Mouse (Mus musculus) layer of hippocampus, postnatal 14 days (tissue): ENCODE measurements around the gene D3Ertd254e. TPM values are rescaled to one million over a fixed set of nuclear protein-coding genes. Genes with fewer than 3 reads are reported as not detected.
"Not testable (repeated sequence)": the region's sequence is repeated elsewhere in the genome, so short reads cannot be mapped to it uniquely, and the experiment has no call there.

Experiments used
- DNase-seq, 2 experiments: peaks; one replicate each; pipeline ENCODE4 v3.0.0; 2021 to 2022; ENCODE audit warnings: low spot score in 2 of 2, mixed read lengths in 1 of 2
- long read RNA-seq, 2 experiments: library from polyadenylated mRNA; stranded (forward); transcript quantifications; one replicate each; pipeline ENCODE4 v2.0.0; 2021
- total RNA-seq, 2 experiments: library from RNA; stranded (reverse); gene quantifications; 2 replicates each; pipeline ENCODE4 v1.2.3; 2021

The D3Ertd254e gene
- 10 to 100 TPM; 14.3 to 14.7 TPM for total RNA-seq
- long read RNA-seq, experiment 1, full-length matches to known transcripts = 3 of 4 reads
- long read RNA-seq, experiment 1, partial matches to known transcripts = 0 of 4 reads
- long read RNA-seq, experiment 1, other reads (novel, unspliced or antisense) = 1 of 4 reads
- long read RNA-seq, experiment 2, full-length matches to known transcripts = 5 of 5 reads
- long read RNA-seq, experiment 2, partial matches to known transcripts = 0 of 5 reads
- long read RNA-seq, experiment 2, other reads (novel, unspliced or antisense) = 0 of 5 reads

DNA sequence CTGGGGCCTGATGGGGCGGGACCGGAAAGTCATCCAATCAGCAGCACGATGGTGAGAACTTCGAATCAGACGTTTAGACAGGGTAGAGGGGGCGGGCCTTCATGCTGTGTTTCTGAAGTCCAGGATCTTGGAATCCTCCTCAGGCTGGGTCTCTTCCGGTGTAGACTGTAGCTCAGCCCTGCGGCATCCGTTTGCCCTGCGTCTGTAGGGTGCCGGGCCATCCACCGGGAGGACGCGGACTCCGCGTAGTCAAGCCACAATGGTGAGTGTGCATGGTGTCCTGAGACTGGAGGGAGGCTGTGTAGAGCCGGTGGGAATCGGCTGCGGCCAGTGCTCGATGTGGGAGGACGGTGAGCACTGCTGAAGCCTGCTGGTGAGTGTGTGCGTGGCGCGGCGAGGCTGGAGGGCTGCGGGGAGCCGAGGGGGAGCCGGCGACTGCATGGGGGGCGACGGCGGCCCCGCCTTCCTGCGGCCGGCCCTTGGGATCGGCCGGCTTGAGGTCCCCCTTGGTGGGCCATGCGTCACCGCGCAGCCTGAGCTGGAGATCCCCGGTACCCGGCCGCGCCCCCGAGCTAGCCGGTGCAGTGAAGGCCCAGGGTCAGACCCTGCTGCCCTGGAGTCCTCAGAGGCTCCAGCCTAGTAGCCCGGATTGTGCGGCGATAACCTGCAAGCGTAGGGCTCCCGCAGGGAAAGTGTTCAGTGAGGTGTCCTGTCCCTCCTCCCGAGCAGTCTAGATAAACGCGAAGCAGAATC lies at the start of gene D3Ertd254e:
TSS of gene D3Ertd254e (plus strand) at position 84 of the 753 bp plus-strand sequence.
- DNase-seq = peak; percentile 91 to 94

- no peak for DNase-seq
Observed at GRCm38 (mm10) chr3:36116076-36116475, 34.7 kb upstream of the D3Ertd254e start.

DNA sequence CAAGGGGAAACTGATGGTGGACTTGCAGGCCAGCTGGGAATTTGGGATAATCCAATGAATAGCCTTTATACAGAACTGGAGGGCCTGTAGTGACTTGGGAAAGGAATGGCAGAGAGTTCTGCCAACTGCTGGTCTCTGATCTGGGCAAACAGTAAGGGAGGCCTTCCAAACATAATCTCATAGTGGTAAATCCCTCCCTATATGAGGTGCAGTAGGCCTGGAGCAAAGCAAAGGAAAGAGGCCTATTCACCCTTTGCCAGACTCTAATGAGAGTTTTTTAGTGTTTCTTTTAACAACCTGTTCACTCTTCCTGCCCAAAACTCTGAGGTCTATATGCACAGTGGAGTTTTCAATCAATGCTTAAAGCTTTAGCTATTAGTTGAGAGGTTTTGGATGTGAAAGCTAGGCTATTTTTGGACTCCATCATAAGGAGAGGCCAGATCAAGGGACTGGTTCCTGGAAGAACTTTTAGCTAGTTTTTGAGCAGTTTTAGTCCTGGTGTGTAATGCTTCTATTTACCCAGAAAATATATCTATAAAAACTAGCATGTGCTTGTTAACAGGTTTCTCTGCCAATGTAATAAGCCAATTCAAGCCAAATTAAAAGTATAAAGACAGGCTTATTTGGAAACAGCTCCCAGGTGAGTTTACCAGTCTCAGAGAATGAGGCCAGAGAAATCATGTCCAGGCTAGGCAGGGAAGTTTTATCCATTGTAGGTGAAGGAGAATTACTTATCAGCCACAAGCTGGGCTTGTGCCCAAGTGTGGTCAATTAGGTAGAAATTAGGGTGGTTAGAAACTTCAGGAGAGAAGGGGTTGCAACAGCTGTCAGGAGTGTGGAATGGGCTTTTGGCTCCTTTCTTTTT lies 30.9 kb upstream of the D3Ertd254e start:
- DNase-seq = no peak

DNA sequence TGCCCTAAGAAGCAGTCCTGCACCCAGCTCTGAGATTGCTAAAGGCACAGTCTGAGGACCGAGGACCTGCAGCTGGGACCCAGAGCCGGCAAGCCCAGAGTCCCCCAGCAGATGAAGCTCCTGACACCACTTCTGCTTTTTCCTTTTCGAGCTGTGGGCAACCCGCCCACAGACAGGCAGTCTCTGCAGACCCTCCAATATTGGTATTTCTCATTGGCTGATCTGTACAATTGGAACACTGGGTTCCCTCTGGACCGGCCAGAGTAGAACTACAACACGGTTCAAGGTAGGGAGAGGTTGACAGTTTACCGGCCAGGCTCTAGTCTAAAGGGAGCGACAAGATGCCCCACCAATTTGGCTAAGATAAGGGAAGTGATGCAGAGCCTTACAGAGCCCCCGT lies 24.6 kb upstream of the D3Ertd254e start:
- not testable (repeated sequence) for DNase-seq

- DNase-seq = no peak
Observed at GRCm38 (mm10) chr3:36136152-36136551, 14.7 kb upstream of the D3Ertd254e start.

DNA sequence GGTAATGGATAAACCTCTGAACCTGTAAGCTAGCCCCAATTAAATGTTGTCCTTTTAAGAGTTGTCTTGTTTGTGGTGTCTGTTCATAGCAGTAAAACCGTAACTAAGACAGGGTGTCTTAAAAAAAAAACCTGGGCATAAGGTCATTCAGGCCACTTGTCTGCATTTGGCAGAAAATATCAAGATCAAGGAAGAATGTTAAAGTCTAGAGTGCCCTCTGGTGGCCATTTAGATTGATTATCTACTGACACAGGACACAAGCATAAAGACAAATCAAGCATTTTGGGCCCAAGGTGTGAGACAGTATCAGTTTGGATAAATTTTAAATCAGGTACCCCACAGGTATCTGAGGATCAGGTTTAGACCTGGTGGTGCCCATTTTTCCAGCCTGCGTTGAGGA lies 13.3 kb upstream of the D3Ertd254e start:
- peak in 1 of 2 experiments; percentile 41 for DNase-seq

DNA sequence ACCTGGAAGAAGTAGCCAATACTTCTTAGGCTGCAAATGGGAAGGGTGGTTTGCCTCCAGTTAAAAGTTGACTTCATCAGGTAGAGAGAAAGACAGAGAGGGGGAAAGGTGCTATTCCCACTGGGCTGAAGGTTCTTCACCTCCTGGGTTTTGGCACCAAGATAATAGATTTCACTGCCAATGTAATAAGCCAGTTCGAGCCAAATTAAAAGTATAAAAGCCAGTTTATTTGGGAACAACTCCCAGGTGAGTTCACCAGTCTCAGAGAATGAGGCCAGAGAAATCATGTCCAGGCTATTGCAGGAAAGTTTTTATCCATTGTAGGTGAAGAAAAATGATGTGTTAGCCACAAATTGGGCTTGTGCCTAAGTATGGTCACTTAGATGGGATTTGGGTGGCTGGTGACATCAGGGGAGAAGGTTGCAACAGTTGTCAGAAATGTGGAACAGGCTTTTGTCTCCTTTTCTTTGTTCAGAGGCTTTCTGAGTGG lies 12.6 kb upstream of the D3Ertd254e start:
- no peak for DNase-seq

- no peak for DNase-seq
Observed at GRCm38 (mm10) chr3:36138996-36139395, 11.8 kb upstream of the D3Ertd254e start.

DNA sequence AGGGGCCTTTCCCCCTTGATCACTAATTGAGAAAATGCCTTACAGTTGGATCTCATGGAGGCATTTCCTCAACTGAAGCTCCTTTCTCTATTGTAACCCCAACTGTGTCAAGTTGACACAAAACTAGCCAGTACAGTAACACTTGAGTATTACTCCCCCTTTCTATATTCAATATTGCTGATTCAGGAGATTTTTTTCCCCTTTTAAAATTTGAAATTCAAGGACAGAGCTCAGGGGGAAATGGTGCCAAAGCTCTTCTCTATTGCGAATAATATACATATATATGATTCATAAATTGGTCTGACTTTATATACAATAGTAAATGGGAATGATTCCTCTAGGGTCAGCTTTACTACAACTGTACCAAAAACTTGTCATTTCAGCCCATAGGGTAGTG lies 282 bp upstream of the D3Ertd254e start:
- DNase-seq = no peak

- DNase-seq = no peak
Observed at GRCm38 (mm10) chr3:36155268-36155667, 4.5 kb downstream of the D3Ertd254e start.

DNA sequence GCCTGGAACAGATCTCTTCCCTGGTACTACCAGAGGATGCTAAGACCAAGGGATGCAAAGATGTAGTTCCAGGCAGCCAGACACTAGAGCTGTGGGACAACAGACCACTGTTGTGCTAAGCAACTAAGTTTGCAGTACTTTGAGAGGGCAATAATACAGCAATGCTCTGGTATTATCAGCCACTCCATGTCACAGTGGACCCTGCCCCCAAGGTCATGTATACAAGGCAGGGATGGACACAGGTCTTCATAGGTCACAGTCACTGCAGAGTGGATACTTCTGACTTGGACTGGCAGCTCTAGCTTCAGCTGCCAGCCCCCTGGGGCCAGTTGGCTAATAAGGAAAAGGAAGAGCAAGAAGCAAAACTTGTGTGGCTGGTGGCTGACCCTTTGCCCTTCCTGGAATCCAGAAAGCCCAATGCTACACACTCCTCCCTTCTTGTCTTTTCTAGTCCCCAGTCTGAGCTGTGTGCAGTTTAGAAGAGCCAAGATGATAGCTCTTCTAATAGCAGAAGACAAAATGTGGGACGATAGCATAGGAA lies 19.9 kb downstream of the D3Ertd254e start:
- DNase-seq = no peak

DNA sequence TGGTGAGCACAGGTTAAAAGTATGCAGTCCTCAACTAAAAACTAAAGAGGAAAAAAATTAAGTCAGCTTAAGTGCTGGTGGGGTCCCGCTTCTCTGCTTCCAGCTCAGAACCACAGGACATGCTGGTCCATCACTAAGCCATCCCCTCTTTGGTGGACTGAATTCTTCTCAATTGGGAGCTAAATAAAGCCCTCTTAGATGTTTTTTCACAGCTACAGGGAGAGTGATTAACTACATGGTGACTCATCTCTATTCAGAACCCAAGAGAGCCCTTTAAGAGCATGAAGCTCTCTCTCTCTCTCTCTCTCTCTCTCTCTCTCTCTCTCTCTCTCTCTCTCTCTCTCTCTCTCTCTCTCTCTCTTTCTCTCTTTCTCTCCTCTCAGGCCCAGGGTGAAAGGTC lies 20.5 kb downstream of the D3Ertd254e start:
- DNase-seq = no peak

DNA sequence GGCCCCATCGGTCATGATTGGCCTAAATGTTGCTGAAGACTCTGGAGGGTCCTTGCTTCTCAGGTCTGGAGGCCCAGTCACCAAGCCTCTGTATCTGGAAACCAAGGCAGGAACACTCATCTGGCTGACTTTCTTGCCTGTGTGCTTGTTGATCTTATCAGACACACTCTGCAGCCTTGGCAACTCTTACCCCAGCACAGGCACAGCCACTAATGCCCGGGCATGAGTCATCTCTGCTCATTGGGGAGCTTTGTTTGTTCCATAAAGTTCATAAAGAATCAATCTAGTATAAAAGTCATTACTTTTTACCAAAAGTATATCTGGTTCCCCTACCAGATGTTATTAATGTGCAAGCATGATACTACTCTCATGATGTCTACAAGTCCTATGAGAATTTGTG lies 22.9 kb downstream of the D3Ertd254e start:
- no peak for DNase-seq

GRCm38 (mm10) chr3:36181519-36181918 lies 30.7 kb downstream of the D3Ertd254e start:
- DNase-seq = peak; percentile 42 to 63

GRCm38 (mm10) chr3:36186510-36186909 lies 35.7 kb downstream of the D3Ertd254e start:
- DNase-seq = no peak

GRCm38 (mm10) chr3:36189243-36189642 lies 38.4 kb downstream of the D3Ertd254e start:
- DNase-seq = no peak

- no peak for DNase-seq
Observed at GRCm38 (mm10) chr3:36201098-36201497, 50.3 kb downstream of the D3Ertd254e start.

GRCm38 (mm10) chr3:36202932-36203331 lies 52.1 kb downstream of the D3Ertd254e start:
- peak in 1 of 2 experiments; percentile 42 for DNase-seq

- DNase-seq = no peak
Observed at GRCm38 (mm10) chr3:36207520-36208264, 56.9 kb downstream of the D3Ertd254e start.

GRCm38 (mm10) chr3:36209776-36210555 lies 59.1 kb downstream of the D3Ertd254e start:
- DNase-seq = peak; percentile 50 to 71
